Mouse (Mus musculus) spleen, postnatal 14 days (tissue): ENCODE measurements around the gene Stra8.

ENCODE experiments used
- DNase-seq, 2 experiments: peaks; one replicate each; pipeline ENCODE4 v3.0.0; 2021 to 2022; ENCODE audit warnings: low spot score in 2 of 2

The Stra8 gene

DNA sequence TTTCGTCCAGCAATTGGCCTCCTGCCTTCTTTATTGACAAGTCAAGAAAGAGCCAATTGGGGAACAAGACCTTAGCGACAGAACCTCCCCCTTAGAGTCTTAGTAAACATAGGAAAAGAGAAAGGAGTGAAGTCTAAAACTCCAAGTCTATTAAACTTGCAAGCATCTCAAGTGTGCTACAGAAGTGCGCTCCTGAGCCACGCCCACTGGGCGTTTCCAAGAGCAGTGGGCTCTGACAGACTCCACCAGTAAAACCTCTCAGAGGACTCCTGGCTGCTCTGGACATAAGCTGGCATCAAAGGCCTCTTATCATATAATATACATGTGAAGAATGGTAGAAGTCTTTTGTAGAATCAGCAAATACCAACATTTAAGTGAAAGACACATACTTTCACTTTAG, 16.5 kb upstream of the Stra8 start:
- no peak for DNase-seq

DNA sequence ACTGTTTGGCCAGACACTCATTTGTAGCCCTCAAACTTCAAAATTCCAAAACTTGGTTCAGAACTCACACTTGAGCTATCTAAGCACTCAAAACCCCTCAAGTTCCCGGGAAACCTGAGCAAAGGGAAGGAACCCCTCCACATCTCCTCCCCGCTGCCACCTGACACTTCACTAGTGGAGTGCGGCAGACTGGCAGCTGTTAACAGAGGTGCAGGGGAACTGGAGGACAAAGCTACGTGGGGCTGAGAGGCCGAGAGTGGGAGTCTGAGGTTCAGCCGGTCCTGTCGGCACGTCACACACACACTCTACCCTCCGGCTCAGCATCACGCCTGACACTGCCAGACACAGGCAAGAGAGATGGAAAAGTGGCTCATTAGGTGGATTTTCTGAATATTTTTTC, 16.1 kb upstream of the Stra8 start:
- DNase-seq: no peak

DNA sequence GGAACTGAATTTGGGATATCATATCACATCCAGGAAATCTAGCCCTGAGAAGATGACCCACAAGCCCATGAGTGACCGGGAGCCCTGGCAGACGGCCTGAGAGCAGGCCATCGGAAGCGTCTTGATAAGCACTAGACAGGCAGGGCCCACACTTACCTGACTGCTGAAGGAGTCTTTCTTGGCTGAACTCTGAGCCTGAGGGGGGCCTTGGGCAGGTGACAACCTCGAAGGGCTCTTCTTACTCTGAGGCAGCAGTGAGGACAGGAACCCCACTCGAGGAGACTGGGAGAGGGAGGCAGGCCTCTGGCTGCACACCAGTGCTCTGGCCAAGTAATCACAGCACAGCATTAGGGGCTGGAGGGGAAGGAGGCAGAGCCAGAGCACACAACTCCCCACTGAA, 15.6 kb upstream of the Stra8 start:
- no peak for DNase-seq

DNA sequence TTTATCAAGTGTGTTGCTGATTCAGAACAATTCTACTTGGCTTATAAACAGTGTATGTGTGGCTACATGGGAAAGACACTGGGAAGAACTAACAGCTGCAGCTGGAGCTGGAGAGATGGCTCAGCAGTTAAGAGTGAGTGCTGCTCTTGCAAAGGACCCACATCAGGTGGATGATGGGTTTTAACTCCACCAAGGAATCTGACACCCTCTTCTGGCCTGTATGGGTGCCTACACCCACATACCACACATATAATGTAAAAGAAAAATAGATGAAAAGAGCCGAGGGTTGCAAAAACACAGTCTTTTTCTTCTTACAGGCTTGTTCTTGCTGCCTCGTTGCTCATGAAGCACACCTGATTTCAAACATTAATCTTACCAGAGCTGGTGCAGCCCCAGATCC, 13.8 kb upstream of the Stra8 start:
- DNase-seq: no peak

DNA sequence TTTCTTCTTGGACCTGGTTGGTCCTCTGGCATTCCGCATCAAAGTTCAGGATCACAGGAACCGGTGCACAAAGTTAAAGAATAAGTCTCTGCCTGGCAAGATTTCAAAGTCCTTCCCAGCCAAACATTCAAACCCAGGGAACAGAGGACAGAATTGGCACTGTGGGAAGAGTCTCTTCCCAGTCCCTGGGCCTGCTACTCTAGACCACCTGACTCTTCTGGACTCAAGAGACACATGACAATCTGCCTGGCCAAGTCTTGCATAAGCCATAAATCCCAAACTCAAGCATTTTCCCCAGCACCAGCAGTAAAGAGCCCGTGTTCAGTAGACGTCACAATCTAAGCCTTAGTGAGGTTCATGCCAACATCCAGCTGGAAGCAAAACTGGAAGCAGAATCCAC, 13.3 kb upstream of the Stra8 start:
- DNase-seq: no peak

DNA sequence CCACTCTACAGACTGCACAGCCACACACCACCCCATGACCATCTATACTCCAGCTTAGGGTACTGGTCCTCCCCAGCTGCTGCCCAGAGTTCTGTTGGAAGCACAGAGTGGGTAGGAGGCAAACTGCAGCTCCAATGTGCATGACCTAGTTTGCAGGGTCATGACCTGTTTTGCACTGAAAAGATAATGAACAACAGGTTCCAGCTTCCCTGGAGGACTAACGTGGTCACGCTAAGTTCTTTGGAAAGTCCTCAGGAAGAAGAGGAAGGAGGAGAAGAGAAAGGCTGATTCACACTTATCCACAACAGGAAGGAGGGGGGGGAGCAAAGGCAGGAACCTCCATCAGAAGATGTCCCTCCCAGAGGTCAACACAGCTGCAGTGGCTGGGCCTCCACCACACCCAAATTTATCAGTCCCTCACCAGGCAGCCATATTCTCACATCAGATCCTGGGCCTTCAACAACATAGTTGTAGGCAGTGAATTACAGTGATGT, 12.8 kb upstream of the Stra8 start:
- peak in 1 of 2 experiments; percentile 35 for DNase-seq

DNA sequence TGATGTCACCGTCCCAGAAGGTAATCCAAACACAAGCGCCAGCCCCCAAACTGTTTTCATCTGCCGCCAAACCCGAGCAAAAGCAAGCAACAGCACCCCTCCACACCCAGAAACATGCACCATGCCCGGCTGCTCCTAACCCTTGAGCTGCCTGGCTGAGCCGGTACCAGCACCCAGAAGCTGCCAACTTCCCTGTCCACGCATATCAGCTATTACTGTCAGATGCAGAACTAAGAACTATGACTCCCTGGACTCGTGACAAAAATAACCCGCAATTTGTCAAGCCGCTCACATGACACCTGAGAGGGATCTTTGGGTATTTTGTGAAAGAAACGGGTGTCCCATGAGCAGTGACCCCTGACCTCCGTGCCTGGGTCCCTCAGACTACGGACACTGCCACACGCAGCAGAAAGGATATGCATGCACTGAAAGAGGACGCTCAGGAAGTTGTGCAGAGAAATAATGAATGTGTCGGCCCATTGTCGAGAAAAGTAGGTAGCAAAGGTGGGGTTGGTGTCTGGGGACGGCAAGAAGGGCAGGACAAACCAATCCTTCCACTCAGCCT, 12.2 kb upstream of the Stra8 start:
- peak in 1 of 2 experiments; percentile 13 for DNase-seq

DNA sequence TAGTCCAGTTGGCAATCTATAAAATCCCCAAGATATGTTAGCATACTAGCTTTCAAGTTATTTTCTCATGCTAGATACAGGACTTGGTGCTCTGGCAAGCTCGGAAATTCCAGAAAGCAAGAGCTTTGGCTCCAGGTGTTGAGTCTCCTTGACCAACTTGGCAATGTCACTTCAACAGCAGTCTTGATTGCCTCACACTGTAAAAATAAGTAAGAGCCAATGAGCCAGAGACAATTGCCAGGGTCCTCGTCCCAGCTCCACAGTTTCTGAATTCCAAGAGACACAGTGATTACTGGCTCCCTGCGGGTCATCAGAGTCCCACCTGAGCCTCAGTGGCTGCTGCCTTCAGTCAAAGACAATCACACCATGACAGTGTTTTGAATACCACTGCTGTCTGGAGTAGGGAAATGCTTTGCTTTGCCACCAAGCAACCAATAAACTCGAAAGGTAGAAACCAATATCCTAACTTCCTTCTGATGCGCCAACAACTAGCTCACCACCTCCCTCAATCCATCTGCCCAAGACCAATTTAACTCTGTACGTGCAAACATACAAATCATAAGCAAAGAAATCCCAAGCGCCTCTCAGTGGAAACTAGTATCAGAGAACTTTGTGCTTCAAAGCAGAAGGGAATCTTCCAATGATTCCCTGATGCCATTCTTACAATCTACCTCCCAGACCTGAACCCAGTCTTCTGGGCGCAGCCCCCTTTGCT, 10.2 kb upstream of the Stra8 start:
- DNase-seq: no peak

DNA sequence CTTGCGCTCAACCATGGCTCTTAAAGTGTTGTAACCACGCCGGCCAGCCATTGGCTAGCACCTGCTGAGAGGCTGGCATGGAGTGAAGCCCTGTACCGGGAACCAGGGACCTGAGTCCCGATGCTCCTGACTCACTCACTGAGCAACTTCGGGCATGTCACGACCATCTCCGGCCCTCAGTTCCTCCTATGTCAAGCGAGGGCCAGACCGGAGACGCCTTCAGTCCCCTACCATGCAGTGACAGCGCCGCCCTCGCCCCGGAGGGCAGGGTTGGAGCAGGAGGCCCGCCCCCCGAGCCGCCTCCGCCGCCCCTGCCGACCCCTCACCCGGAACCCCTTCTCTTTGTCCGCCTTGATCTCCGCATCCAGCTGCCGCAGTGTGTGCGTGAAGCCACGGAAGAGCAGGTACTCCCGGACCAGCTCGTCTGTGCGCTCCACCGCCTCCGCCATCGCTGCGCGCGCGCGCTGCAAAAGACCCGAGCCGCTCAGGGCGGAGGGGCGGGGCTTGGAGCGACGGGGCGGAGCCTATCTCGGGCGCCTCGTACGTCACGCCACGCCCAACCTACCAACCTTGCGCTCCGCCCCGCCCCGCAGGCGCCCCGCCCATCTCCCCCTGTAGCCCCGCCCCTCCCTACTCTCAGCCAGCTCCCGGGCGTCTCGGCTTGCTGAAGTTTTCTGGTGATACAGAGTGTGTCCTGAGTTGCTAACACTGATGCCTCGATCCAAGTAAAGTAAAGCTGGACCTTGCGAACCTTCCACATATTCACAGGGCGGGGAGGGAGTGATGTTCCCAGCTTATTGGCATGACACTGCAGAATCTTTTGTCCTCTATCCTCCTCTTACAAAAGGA, 9.4 kb upstream of the Stra8 start, which contains the start of gene Wdr91:
Gene Wdr91 (minus strand): TSS at position 506 of the 849 bp plus-strand sequence.
- peak; percentile 95 for DNase-seq

DNA sequence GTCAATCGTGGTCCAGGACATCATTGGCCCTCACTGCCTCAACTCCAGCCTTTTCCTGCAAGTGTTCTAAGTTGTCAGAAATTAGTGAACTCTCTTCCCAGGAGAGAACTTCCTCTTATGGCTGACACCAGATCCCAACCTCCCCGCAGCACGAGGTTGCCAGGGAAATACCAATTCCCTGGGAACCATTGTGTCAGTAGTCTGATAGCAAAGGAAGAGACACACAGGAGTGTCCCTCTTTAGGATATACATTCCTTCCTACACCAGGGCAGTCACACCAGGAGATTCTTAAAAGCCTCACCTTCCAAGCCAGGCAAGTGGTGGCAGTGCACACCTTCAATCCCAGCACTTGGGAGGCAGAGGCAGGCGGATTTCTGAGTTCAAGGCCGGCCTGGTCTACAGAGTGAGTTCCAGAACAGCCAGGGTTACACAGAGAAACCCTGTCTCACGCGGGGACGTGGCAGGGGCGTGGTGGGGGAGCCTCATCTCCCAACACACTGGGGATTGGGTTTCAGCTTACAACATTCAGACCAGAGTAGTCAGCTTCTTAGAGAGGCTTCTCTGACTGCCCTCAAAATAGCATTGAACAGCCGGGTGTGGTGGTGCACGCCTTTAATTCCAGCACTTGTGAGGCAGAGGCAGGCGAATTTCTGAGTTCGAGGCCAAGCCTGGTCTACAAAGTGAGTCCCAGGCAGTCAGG, 6.5 kb upstream of the Stra8 start:
- no peak for DNase-seq

DNA sequence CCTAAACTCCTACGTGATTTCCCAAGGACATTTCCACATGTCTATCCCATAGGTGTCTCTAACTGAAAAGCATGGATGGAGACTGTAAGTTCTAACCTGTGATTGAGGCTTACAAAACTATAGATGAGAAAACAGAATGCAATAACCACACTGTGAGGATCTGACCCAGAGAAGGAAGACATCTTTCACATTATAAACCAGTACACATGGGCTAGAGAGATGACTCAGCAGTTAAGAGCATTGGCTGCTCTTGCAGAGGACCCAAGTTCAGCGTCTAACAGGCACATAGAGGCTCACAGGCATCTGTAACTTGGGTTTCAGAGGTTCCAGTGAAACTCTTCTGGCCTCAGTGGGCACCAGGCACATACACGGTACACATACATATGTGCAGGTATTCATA, 5.5 kb upstream of the Stra8 start:
- no peak for DNase-seq

DNA sequence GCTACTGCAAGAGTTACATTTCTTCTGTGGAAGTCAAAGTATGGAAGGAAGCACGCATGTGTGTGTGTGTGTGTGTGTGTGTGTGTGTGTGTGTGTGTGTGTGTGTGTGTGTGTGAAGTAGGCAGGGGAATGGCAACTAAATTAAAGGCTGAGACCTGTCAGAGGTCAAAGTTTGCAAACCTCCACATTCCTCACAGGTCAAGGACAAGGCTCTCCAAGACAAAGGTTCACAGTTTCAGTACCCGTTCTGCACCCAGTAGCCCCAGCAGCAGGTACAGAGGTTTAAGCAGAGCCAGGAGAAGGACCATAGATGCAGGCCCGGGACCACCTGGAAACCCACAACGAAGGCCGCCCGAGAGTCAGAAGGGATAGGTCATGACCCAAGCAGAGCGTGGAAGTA, 817 bp upstream of the Stra8 start:
- no peak for DNase-seq

DNA sequence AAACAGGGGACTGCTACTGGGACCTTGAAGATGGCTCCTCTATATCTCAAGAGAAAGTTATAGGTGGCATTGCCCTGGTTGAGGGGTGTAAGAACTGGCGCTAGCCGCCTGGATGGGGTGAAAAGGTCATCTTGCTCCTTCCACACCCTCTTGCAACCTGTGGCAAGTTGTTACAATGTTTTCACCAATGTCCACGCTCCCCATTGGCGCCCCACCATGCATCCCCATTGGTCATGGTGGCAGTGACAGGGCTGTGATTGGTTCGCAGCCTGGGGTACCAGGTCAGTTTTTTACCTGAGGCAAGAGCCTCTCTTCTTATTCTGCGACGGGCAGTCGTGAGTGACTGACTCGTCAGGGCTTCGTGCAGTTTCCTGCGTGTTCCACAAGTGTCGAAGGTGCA, 668 bp downstream of the Stra8 start:
- DNase-seq: no peak

DNA sequence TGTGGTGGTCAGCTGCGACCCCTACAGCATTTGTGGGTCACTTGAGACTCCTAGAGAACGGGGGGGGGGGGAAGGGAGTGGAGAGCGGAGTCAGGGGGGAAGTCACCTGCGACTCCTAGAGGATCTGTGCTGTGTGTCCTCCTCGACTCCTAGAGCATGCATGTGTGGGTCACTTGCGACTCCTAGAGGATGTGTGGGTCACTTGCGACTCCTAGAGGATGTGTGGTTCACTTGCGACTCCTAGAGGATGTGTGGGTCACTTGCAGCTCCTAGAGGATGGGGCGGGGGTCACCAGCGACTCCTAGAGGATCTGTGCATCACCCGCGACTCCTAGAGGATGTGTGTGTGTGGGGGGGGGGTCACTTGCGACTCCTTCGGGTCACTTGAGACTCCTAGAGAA, 2.0 kb downstream of the Stra8 start:
- peak in 1 of 2 experiments; percentile 35 for DNase-seq

DNA sequence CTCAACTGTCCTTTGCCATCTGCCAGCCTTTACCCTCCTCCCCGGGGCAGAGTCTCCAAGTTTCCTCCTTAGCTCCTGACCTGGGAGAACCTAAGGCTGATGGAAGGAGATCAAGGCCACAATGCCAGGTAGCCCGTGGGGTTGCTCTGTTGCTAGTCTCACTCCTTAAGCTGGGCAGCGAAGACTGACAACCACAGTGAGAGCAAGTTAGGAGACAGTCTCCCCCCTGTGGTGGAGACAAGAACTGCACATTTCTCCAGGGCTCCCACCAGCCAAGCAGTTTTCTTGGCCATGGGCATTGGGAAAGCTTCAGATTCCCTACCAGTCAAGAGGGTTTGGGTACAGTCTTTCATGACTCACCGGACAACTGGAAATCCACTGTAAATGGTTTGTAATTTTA, 7.2 kb downstream of the Stra8 start:
- peak; percentile 34 to 53 for DNase-seq

DNA sequence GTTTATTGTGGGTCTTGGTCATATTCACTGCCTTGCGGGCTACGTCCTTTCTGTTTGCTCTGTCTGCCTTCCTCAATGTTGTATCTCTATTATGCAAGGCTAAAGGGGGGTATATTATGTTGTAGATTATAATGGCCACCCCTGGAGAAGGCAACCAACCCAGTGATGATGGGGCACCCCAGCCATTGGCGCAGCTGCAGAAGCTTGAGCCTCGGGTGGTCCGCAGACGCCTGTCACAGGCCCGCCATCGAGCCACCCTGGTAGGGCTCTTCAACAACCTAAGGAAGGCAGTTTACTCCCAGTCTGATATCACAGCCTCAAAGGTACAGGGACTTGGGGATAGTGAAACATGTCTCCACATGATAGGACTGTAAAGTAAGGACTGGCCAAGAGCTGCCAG, 7.6 kb downstream of the Stra8 start:
- no peak for DNase-seq

DNA sequence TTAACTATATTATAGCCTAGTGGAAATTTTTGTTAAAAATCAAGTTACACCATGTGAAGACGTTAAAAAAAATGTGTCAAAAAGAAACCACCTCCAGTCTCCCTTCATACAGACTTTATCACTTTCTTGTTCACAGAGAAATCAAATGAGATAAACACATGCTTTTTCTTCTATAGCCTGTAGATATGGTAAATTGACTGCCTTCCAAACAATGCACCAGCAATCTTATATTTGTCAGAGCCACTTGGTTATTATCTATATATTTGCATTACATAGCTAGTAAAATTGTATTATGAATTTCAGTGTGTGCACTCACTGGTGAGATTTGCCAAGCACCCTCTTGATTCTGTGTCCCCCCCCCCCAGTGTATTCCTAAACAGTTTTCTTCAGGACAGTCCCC, 12.7 kb downstream of the Stra8 start:
- DNase-seq: no peak

DNA sequence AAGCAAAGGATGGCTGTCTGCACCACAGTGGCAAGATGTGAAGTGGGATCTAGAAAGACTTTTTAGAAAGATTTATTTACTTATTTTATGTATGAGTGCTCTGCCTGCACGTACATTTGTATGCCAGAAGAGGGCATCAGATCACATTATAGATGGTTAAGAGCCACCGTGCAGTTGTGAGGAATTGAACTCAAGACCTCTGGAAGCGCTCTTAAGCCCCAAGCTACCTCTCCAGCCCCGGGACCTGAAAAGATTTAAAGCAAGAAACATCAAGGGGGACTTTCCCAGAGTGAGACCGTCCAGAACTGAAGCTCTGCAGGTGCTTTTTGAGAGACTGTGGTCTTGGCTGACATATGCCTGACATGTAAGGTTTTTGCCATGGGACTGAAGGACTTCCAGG, 16.8 kb downstream of the Stra8 start:
- DNase-seq: no peak

DNA sequence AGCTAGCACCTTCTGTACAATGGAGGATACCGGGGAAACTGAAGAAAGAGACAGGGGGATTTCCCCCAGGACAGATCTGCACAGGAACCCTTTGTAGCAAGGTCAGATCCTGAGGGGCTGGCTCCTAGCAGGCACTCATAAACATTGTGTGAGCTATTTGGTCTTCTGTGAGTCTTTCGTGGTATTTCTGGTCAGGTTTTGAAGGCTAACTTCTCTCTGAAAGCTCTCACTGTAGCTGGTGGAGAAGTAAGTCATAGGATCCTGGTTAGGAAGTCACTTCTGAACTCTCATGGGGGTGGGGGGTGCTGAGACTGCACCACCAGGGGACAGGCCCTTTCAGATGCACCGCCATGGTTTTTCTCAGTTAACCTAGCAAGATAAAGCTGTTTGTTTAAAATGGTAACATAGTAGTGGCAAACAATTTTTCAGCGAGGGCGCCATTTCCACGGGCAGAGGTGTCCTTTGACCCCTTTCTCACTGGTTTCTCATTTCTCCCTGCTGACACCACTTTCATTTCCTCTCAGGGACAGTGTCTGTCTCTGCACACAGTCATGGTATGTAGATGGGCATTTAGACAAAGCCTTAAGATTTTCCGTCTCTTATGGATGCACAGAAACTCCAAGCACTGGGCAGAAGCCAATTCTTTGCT, 18.4 kb downstream of the Stra8 start:
- DNase-seq: no peak

DNA sequence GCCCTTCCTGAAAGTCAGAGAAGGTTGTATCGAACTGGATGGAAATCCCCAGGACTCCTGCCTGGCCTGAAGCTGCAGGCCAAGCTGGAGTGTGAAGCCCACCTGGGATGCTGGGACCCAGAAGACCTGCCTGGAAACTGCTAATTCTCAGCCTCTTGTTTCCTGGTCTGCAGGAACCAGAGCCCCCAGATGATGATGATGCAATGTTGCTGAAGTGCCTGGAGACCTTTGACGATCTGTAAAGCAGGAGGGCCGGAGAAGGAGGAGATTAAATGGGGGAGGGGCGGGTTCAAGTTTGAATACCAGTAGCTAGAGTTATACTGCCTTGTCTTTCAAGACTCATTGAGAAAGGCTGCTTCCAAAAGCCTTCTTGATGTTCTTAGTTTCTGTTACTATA, 19.0 kb downstream of the Stra8 start:
- no peak for DNase-seq

DNA sequence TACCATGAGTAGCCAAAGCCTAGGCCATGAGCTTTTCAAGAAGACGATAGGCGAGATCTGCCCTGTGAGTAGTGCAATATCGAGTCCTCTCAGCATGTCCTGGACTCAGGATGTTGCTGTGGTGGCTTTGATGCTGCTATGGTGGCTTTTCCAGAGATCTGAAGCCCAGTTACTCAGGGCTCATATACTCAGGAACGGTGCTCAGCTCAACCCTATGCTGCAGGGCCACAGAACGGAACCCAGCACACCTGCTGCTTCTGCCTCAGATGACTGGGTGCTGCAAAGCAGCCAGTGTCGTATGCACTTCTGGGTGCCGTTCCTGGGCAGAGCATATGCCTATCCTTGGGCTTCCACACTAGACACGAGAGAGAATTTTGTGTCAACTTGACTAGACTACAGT, 19.5 kb downstream of the Stra8 start:
- no peak for DNase-seq

DNA sequence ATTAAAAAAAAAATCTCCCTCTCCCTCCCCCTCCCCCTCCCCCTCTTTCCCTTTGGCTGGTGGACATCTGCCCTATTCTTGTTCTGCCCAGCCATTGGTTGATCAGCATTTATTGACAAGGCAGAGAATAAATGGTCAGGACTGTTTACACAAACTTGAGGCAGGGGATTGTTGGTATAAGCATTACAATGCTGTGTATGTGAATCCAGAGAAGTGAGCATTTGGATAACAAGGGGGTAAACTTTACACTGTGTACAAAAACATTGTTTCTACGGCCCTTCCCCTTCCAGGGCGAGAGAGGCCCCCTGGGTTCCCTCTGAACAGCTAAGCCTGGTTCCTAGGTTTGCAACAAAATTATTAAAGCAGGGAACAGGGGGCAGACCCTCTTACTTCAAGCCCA, 21.5 kb downstream of the Stra8 start:
- DNase-seq: no peak
